Mouse (Mus musculus) intestine, postnatal 0 days (tissue): ENCODE results near the gene Dscam. TPM values are rescaled to one million over a fixed set of nuclear protein-coding genes. Genes with fewer than 3 reads are reported as not detected.
A peak's percentile ranks its signal among the peaks of the same experiment; 100 is the strongest.

Source experiments
- ATAC-seq: fragments of 200-750 bp; cut with Nextera tagmentation; 2 replicates; pipeline ENCODE4 v1.8.0; 2017; ENCODE audit warnings: mild to moderate bottlenecking, moderate TSS enrichment, moderate library complexity
- H3K27ac ChIP-seq: fragments of 300-500 bp; sonication (generic); 2 replicates; pipeline ENCODE4 v1.5.1; 2014; ENCODE audit warnings: mild to moderate bottlenecking, low read depth, low read length, moderate library complexity
- H3K27me3 ChIP-seq: fragments of 300-500 bp; sonication (generic); replicated peaks from 2 replicates; pipeline ENCODE4 v1.6.1; 2014; ENCODE audit warnings: low read length, mixed read lengths; ENCODE audit not compliant: control insufficient read depth, insufficient read depth
- H3K36me3 ChIP-seq: fragments of 300-500 bp; sonication (generic); 2 replicates; pipeline ENCODE4 v1.6.1; 2014; ENCODE audit warnings: mild to moderate bottlenecking, moderate library complexity; ENCODE audit not compliant: control insufficient read depth, insufficient read depth
- H3K4me1 ChIP-seq: fragments of 300-500 bp; sonication (generic); replicated peaks from 2 replicates; pipeline ENCODE4 v1.6.1; 2014; ENCODE audit warnings: antibody characterized with exemption, low read length, mixed read lengths; ENCODE audit not compliant: control insufficient read depth, insufficient read depth
- H3K4me2 ChIP-seq: fragments of 300-500 bp; sonication (generic); replicated peaks from 2 replicates; pipeline ENCODE4 v1.6.1; 2014; ENCODE audit warnings: low read depth, mild to moderate bottlenecking, moderate library complexity
- H3K4me3 ChIP-seq: fragments of 300-500 bp; sonication (generic); 2 replicates; pipeline ENCODE4 v1.5.1; 2014; ENCODE audit warnings: low read depth, low read length
- H3K9ac ChIP-seq: fragments of 300-500 bp; sonication (generic); 2 replicates; pipeline ENCODE4 v1.6.1; 2014; ENCODE audit warnings: mild to moderate bottlenecking, low read depth, low read length
- H3K9me3 ChIP-seq: fragments of 300-500 bp; sonication (generic); 2 replicates; pipeline ENCODE4 v1.6.1; 2016; ENCODE audit warnings: mixed run types; ENCODE audit not compliant: control insufficient read depth
- CTCF ChIP-seq: sonication (generic); IDR thresholded peaks from 2 replicates; pipeline ENCODE4 v1.5.1; 2016; ENCODE audit warnings: low read depth, mild to moderate bottlenecking, control low read depth, antibody characterized with exemption, moderate library complexity
- WGBS: fragments of 180-500 bp; shearing (Covaris S2); extraction: QIAGEN DNeasy Blood & Tissue Kit; methylation state at CpG from one replicate; pipeline ENCODE4 v1.1.7; 2014; 5-methylcytosine and 5-hydroxymethylcytosine counted together
- polyA plus RNA-seq: library from polyadenylated mRNA; unstranded; fragments of >200 nt; fragmentation: Nextera tagmentation; extraction: Ambion mirVana; gene quantifications from 2 replicates; pipeline ENCODE4 v1.2.1, GENCODE M21; 2015

Gene Dscam
- polyA plus RNA-seq, 1 experiment from 2014 or later = 0.25 TPM

DNA sequence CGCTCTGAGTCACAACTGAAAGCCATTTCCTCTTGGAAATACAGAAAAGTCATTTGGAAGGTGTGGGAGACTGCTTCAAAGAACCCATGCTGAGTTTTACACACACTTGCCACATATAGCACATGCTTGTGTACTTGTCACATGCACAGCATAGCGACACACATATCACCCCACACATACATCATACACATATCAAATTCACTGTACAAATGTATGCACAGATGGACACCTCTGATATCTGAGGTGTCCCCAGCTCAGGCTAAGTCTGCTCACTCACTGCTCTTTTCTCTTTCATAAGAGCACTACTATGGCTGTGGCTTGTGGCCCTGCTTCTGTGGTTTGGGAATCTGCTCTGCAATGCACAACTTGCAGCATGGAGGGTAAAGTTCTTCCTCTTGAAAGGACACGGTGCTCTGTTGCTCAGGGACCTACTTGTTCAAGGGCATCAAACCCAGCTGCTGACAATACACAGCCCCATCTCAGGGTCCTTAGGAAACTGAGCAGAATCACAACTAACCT, 137.0 kb downstream of the Dscam start:
- Histone ChIP-seq H3K4me2 (no peak overlapping the region), H3K9ac (no peak overlapping the region), H3K27me3 (no peaks in the 10 kb centered on the region), H3K4me1 (no peaks in the 10 kb centered on the region), H3K27ac (no peak overlapping the region), H3K4me3 (no peak overlapping the region), H3K36me3 (no peaks in the 10 kb centered on the region), H3K9me3 (no peaks in the 10 kb centered on the region)
- ATAC-seq = no peak
- WGBS = 77% methylated on average over 3 of the region's 3 CpGs
- TF ChIP-seq CTCF = no peak

DNA sequence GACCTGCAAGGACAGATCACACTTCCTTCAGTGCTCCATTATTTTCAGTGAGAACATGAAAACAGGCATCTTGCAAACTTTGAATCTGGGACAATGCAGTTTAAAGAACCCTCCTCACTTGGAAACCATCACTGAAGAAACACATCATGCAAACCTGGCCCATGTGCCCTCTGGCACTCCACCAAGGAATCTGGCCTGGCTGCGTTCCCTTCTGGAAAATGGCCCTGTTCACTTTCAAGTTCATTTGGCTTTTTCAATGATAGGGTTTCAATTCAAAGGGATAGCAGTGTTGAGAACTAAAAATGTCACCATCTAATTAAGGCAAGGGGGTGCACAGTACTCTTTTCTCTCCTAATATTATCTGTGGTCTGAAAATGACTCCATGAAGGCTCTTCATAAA, 142.9 kb downstream of the Dscam start:
- Histone ChIP-seq H3K27ac (no peak overlapping the region), H3K36me3 (no peaks in the 10 kb centered on the region), H3K4me1 (no peaks in the 10 kb centered on the region), H3K9me3 (no peaks in the 10 kb centered on the region), H3K27me3 (no peaks in the 10 kb centered on the region), H3K4me3 (no peak overlapping the region), H3K9ac (no peak overlapping the region), H3K4me2 (no peak overlapping the region)
- TF ChIP-seq CTCF = no peak
- WGBS = 81% methylated on average over 1 of the region's 1 CpGs
- ATAC-seq = no peak

DNA sequence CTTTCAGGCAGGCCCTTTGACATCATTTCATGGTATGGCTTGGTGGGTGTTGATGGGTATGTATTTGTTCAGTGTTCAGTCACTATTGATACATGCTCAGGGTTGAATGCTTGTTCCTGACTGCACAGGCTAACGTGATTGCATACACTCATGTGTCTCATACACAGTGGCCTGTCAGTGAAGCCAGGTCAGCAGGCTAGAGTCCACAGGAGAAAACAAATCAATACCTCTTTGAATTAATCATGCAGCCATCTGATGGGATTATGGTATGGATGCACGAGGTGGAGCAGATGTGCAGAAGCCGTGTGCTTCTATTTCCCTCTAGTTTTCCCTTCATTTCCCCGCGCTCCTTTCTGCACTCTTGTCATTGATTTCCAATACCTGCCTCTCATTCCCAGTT, 143.7 kb downstream of the Dscam start:
- Histone ChIP-seq H3K36me3 (no peaks in the 10 kb centered on the region), H3K9me3 (no peaks in the 10 kb centered on the region), H3K4me3 (no peak overlapping the region), H3K27me3 (no peaks in the 10 kb centered on the region), H3K27ac (no peak overlapping the region), H3K4me2 (no peak overlapping the region), H3K9ac (no peak overlapping the region), H3K4me1 (no peaks in the 10 kb centered on the region)
- no peak for TF ChIP-seq CTCF
- ATAC-seq = no peak
- WGBS = 81% methylated on average over 5 of the region's 5 CpGs

DNA sequence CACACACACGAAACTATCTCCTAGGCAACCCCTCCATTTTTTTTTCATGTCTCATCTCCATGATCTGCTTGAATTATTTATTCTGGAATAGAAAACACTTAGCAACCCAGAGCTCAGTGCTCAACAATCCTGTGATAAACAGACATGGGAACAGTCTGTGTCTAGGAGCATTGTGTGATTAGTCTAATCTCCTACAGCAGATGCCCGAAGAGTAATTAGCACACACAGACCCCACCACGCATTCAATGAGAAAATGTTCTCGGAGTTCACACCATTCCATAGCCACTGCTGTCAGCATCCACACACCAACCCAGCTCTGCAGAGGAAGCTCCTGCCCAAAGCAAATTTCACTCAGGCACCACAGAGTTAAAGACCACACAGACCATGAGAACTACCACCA, 146.1 kb downstream of the Dscam start:
- ATAC-seq = no peak
- H3K4me1 ChIP-seq = no peaks in the 10 kb centered on the region
- no peaks in the 10 kb centered on the region for H3K9me3 ChIP-seq
- no peak overlapping the region for H3K4me2 ChIP-seq
- WGBS = 42% methylated on average over 4 of the region's 4 CpGs
- no peak overlapping the region for H3K9ac ChIP-seq
- no peak overlapping the region for H3K4me3 ChIP-seq
- H3K27me3 ChIP-seq = no peaks in the 10 kb centered on the region
- H3K36me3 ChIP-seq = no peaks in the 10 kb centered on the region
- no peak overlapping the region for H3K27ac ChIP-seq
- TF ChIP-seq CTCF = no peak

DNA sequence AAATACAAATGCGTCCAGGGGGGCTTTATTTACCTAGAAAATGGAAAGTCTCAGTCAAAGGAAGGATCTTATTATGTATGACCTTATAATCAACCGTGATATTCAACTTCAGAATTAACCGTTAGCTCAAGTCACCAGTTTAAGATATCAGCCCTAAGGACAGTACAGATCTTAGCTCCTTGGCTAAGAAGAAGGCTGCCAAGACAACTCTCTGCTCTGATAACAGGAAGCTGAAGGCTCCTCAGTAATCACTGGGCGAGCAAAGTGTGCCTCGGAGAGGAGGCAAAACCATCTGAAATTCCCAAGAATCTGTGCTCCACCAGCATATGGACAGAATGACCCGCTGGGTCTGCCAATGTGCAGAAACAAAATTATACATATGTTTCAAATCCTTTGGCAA, 149.1 kb downstream of the Dscam start:
- H3K9me3 ChIP-seq = no peaks in the 10 kb centered on the region
- no peak overlapping the region for H3K27ac ChIP-seq
- no peak overlapping the region for H3K4me3 ChIP-seq
- no peak overlapping the region for H3K9ac ChIP-seq
- 73% methylated on average over 6 of the region's 6 CpGs for WGBS
- no peak for ATAC-seq
- H3K27me3 ChIP-seq = no peaks in the 10 kb centered on the region
- TF ChIP-seq CTCF = no peak
- no peak overlapping the region for H3K4me2 ChIP-seq
- H3K4me1 ChIP-seq = no peaks in the 10 kb centered on the region
- H3K36me3 ChIP-seq = no peaks in the 10 kb centered on the region

DNA sequence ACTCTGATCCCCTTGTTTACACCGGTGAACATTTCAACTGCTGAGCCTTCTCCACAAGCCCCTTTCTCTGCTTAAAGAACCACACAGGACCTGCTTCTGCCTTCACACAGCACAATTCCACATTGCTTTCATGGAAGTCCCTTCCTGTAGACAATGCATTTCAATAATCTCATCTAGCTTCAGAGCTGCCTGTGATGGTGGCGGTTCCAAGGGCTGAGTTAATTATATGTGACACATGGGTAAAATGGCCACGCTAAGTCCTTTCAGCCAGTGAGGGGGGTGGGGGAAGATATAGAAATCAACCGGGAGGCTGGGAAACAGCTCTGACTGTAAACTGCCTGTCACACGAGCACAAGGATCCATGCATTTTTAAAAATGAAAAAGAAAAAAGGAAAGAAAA, 152.2 kb downstream of the Dscam start:
- Histone ChIP-seq H3K4me1 (no peaks in the 10 kb centered on the region), H3K9ac (no peak overlapping the region), H3K27me3 (no peaks in the 10 kb centered on the region), H3K4me2 (no peak overlapping the region), H3K4me3 (no peak overlapping the region), H3K9me3 (no peaks in the 10 kb centered on the region), H3K27ac (no peak overlapping the region), H3K36me3 (no peaks in the 10 kb centered on the region)
- TF ChIP-seq CTCF = no peak
- 67% methylated on average over 5 of the region's 5 CpGs for WGBS
- no peak for ATAC-seq

DNA sequence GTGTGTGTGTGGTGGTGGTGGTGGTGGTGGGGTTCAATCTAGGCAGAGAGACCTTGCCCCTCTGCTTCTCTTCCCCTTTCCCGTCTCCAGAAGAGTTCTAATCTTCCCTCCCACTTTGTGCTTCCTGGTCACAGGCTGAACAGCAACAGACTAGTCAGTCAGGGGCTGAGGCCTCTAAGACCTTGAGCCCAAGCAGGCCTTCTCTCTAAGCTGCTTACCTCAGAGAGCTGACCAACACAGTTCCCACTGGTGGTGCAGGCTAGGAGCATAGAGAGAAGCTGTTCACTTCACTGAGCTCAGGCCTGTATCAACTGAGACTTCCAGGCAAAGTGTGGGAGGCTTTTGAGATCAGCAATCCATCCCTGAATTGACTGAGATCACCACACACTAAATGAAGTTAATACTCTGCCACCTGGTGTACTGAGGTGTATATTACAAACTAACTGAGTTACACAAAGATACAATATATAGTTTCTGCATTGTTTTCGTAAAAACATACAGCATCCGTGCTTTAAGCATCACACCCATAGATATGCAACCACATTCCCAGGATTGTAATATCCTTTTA, 153.3 kb downstream of the Dscam start:
- Histone ChIP-seq H3K9me3 (no peaks in the 10 kb centered on the region), H3K4me1 (no peaks in the 10 kb centered on the region), H3K27ac (no peak overlapping the region), H3K27me3 (no peaks in the 10 kb centered on the region), H3K4me2 (no peak overlapping the region), H3K4me3 (no peak overlapping the region), H3K9ac (no peak overlapping the region), H3K36me3 (no peaks in the 10 kb centered on the region)
- no peak for ATAC-seq
- peak; percentile 35 for TF ChIP-seq CTCF
- WGBS = 75% methylated on average over 3 of the region's 3 CpGs
